Mouse (Mus musculus): Measurements from ENCODE around the gene Gm20661.
"Not testable (repeated sequence)": the region's sequence is repeated elsewhere in the genome, so short reads cannot be mapped to it uniquely, and the experiment has no call there.

Gm20661 gene

GRCm38 (mm10) chr9:108001922-108002770 lies 19.3 kb downstream of the Gm20661 start, which contains the start of gene Ip6k1:
Gene Ip6k1 (plus strand): TSS chr9:108002501.
- DNase-seq (ENCODE audit: low spot score in 2 of 2) = peak; percentile 100

- DNase-seq (ENCODE audit: low spot score in 2 of 2) = peak in 1 of 2 experiments; percentile 36
Observed at GRCm38 (mm10) chr9:108002778-108003530, 20.1 kb downstream of the Gm20661 start.

GRCm38 (mm10) chr9:108003531-108003890 lies 20.7 kb downstream of the Gm20661 start:
- DNase-seq (ENCODE audit: low spot score in 2 of 2) = no peak

DNA sequence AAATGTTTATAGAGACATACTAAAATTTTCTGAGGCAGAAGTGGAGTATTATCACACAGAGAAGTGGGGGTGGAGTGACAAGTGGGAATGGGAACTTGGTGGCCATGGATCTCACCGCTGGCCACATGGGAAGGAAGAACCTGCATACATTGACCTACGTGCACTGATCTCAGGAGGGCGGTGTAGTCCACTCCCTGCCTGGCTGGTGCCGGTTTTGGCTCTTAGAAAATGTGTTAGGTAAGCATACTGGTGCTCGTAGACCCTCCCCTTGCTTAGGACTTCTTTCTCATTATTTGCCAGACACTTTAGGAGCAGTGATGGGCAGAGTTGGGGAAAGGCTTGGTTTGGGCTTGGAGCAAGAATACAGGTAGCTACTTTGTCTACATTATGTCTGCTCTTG lies 25.2 kb downstream of the Gm20661 start:
- DNase-seq (ENCODE audit: low spot score in 2 of 2) = no peak

DNA sequence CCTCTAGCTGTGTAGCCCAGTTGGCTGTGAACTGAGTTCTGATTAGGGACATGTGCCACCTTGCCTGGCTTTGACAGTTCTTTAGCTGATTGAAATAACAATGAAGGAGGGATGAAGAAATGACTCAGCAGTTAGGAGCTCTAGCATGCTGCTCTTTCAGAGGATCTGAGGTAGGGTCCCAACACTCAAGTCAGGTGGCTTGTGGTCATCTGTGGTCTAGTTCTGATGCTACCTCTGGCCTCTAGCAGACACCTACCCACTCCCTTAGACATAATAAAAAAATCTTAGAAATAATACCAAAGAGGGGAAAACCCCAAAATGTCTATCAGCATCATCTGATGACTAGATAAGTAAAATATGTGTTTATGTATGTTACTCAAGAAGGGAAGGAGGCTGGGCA lies 27.5 kb downstream of the Gm20661 start:
- DNase-seq (ENCODE audit: low spot score in 2 of 2) = no peak

- DNase-seq (ENCODE audit: low spot score in 2 of 2) = not testable (repeated sequence)
Observed at GRCm38 (mm10) chr9:108013577-108013976, 30.7 kb downstream of the Gm20661 start.

- peak; percentile 13 to 55 for DNase-seq (ENCODE audit: low spot score in 2 of 2)
Observed at GRCm38 (mm10) chr9:108017127-108017526, 34.3 kb downstream of the Gm20661 start.

GRCm38 (mm10) chr9:108020741-108021140 lies 37.9 kb downstream of the Gm20661 start:
- no peak for DNase-seq (ENCODE audit: low spot score in 2 of 2)

- DNase-seq (ENCODE audit: low spot score in 2 of 2) = no peak
Observed at GRCm38 (mm10) chr9:108023216-108023615, 40.4 kb downstream of the Gm20661 start.

GRCm38 (mm10) chr9:108026584-108026983 lies 43.7 kb downstream of the Gm20661 start:
- no peak for DNase-seq (ENCODE audit: low spot score in 2 of 2)

- DNase-seq (ENCODE audit: low spot score in 2 of 2) = no peak
Observed at GRCm38 (mm10) chr9:108027867-108028266, 45.0 kb downstream of the Gm20661 start.

GRCm38 (mm10) chr9:108032126-108032525 lies 49.3 kb downstream of the Gm20661 start:
- no peak for DNase-seq (ENCODE audit: low spot score in 2 of 2)

DNA sequence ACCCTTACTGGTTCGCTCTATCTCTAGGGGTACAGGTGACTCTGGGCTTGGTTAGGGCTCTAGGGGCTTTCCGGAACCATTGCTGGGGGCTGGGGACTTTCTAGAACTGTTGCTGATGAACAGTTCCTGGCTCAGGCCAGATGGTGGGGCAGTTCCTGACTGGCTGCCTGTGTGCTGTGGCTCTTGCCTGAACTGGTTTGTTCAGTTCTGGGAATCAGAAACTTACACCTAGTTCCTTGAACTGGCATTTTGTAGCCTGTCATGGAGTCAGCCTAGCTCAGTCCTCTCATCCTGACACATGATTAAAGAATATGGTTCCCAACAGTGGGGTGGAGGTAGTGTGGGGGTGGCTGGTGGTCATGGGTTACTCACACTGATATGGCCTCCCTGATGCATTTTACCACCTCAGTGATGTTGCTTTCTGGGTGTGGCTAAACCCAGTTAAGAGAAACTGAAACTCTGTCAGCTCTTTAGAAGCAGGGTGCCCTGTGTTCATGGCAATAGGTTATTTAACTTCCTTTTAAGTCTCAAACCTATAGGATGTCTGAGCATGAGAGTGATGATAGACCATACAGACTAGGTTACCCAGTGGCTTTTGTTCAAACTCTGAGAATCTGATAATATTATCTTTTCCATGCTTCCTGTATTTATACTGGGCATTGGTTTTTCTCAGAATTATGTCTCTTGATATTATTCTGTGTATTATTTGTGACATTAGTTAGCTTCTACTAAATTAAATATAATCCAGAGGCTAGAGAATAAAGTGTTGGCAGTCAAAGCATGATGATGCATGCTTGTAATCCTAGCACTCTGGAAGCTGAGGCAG lies 52.7 kb downstream of the Gm20661 start:
- no peak for DNase-seq (ENCODE audit: low spot score in 2 of 2)
